Mouse (Mus musculus) hindbrain, embryonic 15.5 days (tissue): ENCODE measurements at regions not wholly inside any gene's neighbourhood (a gene's known extent, or its start where the extent isn't known, plus 50 kb on each side); places are given as distances from the start of the nearest gene placed in this dataset.
A peak's percentile ranks its signal among the peaks of the same experiment; 100 is the strongest.
"Not testable (repeated sequence)": the region's sequence is repeated elsewhere in the genome, so short reads cannot be mapped to it uniquely, and the experiment has no call there.

Source experiments
- ATAC-seq: fragments of 200-750 bp; cut with Nextera tagmentation; 2 replicates; pipeline ENCODE4 v1.8.0; 2017; ENCODE audit warnings: low read depth, moderate number of reproducible peaks, moderate TSS enrichment; ENCODE audit not compliant: low FRiP score
- H3K27ac ChIP-seq: fragments of 300-500 bp; sonication (generic); replicated peaks from 2 replicates; pipeline ENCODE4 v1.5.1; 2015; ENCODE audit warnings: mild to moderate bottlenecking, inconsistent platforms
- H3K27me3 ChIP-seq: fragments of 300-500 bp; sonication (generic); 2 replicates; pipeline ENCODE4 v1.6.1; 2015; ENCODE audit warnings: control low read depth, inconsistent platforms
- H3K36me3 ChIP-seq: fragments of 300-500 bp; sonication (generic); 2 replicates; pipeline ENCODE4 v1.6.1; 2015; ENCODE audit warnings: control low read depth, inconsistent platforms
- H3K4me1 ChIP-seq: fragments of 300-500 bp; sonication (generic); replicated peaks from 2 replicates; pipeline ENCODE4 v1.6.1; 2015; ENCODE audit warnings: control low read depth, inconsistent platforms
- H3K4me2 ChIP-seq: fragments of 300-500 bp; sonication (generic); 2 replicates; pipeline ENCODE4 v1.6.1; 2015; ENCODE audit warnings: moderate library complexity, mild to moderate bottlenecking, inconsistent platforms
- H3K4me3 ChIP-seq: fragments of 300-500 bp; sonication (generic); 2 replicates; pipeline ENCODE4 v1.5.1; 2015; ENCODE audit warnings: mild to moderate bottlenecking, inconsistent platforms
- H3K9ac ChIP-seq: fragments of 300-500 bp; sonication (generic); 2 replicates; pipeline ENCODE4 v1.6.1; 2015; ENCODE audit warnings: inconsistent platforms
- H3K9me3 ChIP-seq: fragments of 300-500 bp; sonication (generic); 2 replicates; pipeline ENCODE4 v1.6.1; 2016; ENCODE audit warnings: control low read depth, inconsistent platforms
- WGBS: fragments of 180-500 bp; shearing (Covaris S2); methylation state at CpG from one replicate; pipeline ENCODE4 v1.1.7; 2015; 5-methylcytosine and 5-hydroxymethylcytosine counted together

DNA sequence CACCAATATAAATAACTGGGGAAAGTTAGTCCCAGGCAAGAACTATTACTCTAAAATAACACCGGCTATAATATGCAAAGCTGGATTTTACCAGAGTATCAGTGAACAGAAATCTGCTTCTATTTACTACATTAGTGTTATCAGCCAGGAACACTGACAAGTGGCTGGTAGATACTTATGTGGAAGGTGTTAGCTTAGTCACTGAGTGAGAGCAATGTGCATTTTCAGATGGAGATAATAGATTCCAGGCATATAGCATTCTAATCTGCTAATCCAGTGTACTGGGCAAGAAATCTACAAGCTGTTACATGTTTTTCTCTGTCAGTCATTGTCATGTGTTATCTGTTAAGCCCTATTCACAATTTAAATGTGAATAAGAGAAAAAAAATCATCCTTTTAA lies 1054.6 kb upstream of the Rag2 start:
- not testable (repeated sequence) for H3K27ac ChIP-seq, H3K9ac ChIP-seq
- WGBS: no CpG with 5 or more reads among the region's 1 CpGs

DNA sequence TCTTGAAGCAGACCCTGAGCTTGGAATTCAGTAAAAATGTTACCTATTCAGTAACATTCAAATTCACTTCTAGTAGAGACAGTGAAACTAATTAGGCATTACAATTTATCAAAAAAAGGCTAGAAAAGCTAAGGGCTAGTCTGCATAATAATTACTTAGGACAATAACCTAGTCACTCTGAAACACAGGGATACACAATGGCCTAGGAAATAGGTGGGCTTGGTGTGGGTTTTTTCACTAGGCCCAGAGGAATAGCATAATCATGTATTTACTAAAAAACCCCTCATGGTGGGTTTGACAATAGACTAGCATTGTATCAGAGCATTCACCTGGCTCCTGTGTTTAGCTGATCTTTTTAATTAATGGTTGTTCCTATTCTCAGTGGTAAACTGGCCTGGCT lies 1033.9 kb upstream of the Rag2 start:
- not testable (repeated sequence) for H3K9ac ChIP-seq, H3K4me3 ChIP-seq, ATAC-seq, H3K4me2 ChIP-seq, H3K27me3 ChIP-seq, H3K4me1 ChIP-seq, H3K9me3 ChIP-seq, H3K27ac ChIP-seq, H3K36me3 ChIP-seq

More for the DNA sequence above, 1054.6 kb upstream of the Rag2 start:
- H3K4me1 ChIP-seq, H3K4me3 ChIP-seq, H3K4me2 ChIP-seq, ATAC-seq, H3K27me3 ChIP-seq, H3K36me3 ChIP-seq, H3K9me3 ChIP-seq: not testable (repeated sequence)

GRCm38 (mm10) chr2:100626183-100626582 lies 998.3 kb upstream of the Rag2 start:
- not testable (repeated sequence) for H3K9ac ChIP-seq, H3K4me3 ChIP-seq, H3K27ac ChIP-seq, H3K4me1 ChIP-seq, ATAC-seq, H3K4me2 ChIP-seq, H3K27me3 ChIP-seq, H3K36me3 ChIP-seq, H3K9me3 ChIP-seq
- WGBS: no CpG with 5 or more reads among the region's 1 CpGs

GRCm38 (mm10) chr2:100652742-100653141 lies 971.8 kb upstream of the Rag2 start:
- H3K27ac ChIP-seq, H3K4me3 ChIP-seq, H3K4me2 ChIP-seq, H3K4me1 ChIP-seq, H3K9ac ChIP-seq, ATAC-seq, H3K9me3 ChIP-seq, H3K36me3 ChIP-seq, H3K27me3 ChIP-seq: not testable (repeated sequence)
- WGBS: no CpG with 5 or more reads among the region's 3 CpGs

GRCm38 (mm10) chr2:100671384-100672039 lies 953.0 kb upstream of the Rag2 start:
- H3K4me2 ChIP-seq, H3K27ac ChIP-seq, H3K4me3 ChIP-seq, H3K36me3 ChIP-seq, H3K9ac ChIP-seq, H3K9me3 ChIP-seq, ATAC-seq, H3K4me1 ChIP-seq, H3K27me3 ChIP-seq: not testable (repeated sequence)
- no CpG with 5 or more reads among the region's 1 CpGs for WGBS

- ATAC-seq, H3K27ac ChIP-seq, H3K4me2 ChIP-seq, H3K36me3 ChIP-seq, H3K4me1 ChIP-seq, H3K27me3 ChIP-seq, H3K9me3 ChIP-seq, H3K4me3 ChIP-seq, H3K9ac ChIP-seq: not testable (repeated sequence)
- no CpG with 5 or more reads among the region's 1 CpGs for whole genome bisulfite sequencing
These were observed 916.1 kb upstream of the Rag2 start for GRCm38 (mm10) chr2:100708395-100708794.

GRCm38 (mm10) chr2:100743294-100743693 lies 881.2 kb upstream of the Rag2 start:
- ATAC-seq: not testable (repeated sequence)

DNA sequence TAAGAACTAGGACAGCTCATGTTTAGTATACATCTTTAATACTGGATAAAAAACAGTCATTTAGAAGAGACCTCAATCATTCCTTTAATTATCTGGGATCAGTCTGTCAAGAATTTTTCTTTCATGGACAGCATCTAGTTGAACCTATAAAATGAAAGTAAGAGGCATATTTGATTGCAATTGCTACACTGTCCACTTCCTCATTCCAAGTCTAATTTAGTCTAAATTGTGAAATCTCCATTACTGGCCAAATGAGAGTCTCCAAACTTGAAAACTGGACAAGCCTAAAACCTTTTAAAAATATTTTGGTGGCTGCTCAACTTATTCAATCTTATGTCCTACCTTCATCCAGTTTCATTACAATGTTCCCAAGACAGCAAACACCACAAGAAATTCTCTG lies 869.5 kb upstream of the Rag2 start:
- H3K9me3 ChIP-seq, H3K4me3 ChIP-seq, H3K36me3 ChIP-seq, H3K9ac ChIP-seq, H3K4me2 ChIP-seq, H3K4me1 ChIP-seq, H3K27me3 ChIP-seq, ATAC-seq, H3K27ac ChIP-seq: not testable (repeated sequence)

More at GRCm38 (mm10) chr2:100743294-100743693, 881.2 kb upstream of the Rag2 start:
- H3K36me3 ChIP-seq, H3K9ac ChIP-seq, H3K9me3 ChIP-seq, H3K27ac ChIP-seq, H3K4me2 ChIP-seq, H3K4me1 ChIP-seq, H3K4me3 ChIP-seq, H3K27me3 ChIP-seq: not testable (repeated sequence)
- no CpG with 5 or more reads among the region's 1 CpGs for WGBS

DNA sequence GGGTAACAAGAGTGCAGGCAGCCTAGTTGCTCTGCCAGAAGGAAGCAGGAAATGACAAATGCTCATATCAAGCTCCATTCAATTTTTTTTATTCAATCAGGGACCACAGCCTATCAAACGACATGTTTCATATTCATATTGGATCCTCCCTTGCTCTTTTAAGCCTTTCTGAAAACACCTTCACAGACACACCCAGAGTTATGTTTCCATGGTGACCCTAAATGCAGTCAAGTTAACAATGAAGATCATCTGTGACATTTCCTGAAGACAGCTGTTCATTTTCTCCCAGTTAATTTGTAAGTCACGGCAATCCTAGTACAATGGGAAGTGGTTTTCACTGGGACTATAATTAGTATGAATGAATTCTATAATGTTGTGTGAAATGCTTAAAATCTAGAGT lies 839.1 kb upstream of the Rag2 start:
- Histone ChIP-seq H3K36me3 (no peaks in the 10 kb centered on the region), H3K4me2 (no peak overlapping the region), H3K4me3 (no peak overlapping the region), H3K4me1 (no peaks in the 10 kb centered on the region), H3K9me3 (no peaks in the 10 kb centered on the region), H3K9ac (no peak overlapping the region), H3K27ac (no peak overlapping the region), H3K27me3 (no peaks in the 10 kb centered on the region)
- no peak for ATAC-seq
- WGBS: 43% methylated on average over 2 of the region's 2 CpGs

DNA sequence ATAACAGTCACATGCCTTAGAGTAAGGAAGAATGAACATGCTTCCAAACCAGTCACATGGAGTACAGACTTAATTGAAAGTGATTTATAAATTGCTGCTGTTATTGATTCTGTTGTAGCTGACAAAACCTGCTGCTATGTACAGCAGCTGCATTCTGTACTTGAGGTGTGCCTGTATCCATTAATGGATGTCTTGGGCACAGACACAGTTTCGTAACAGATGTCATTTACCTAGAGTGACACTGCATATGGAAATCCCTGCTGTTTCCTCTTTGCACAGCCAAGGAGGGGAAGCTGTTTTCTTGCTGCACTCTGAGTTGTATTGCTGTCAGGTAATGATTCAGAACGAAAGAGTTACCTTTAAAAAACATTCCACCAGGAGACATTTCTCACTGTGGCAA lies 828.9 kb upstream of the Rag2 start:
- Histone ChIP-seq H3K4me1 (0 out of 2 replicates have a peak, but pooled peaks cover 6% of the 10 kb centered on the region), H3K4me2 (no peak overlapping the region), H3K9ac (no peak overlapping the region), H3K36me3 (no peaks in the 10 kb centered on the region), H3K9me3 (no peaks in the 10 kb centered on the region), H3K27ac (no peak overlapping the region), H3K27me3 (no peaks in the 10 kb centered on the region), H3K4me3 (no peak overlapping the region)
- WGBS: 63% methylated on average over 2 of the region's 2 CpGs
- peak; percentile 51; the same call in 1 of the 2 replicates for ATAC-seq

DNA sequence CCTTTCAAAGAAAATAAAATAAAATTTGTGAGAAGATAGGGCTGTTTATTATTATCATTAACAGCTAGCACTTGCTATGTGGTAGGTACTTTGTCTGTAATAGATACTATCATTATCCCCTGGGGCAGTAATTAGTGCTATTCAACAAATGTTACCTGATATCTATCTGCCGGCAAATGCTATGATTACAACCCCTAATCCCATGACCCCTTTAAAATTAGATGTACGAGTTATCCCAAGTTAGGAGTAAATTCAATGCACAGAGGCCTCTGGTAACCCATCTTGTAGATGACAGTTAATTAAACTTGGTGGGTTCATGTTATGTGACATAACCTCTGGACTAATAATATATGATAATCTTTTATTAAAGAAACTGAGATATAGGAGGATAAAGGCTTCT lies 827.7 kb upstream of the Rag2 start:
- H3K27me3 ChIP-seq: no peaks in the 10 kb centered on the region
- H3K4me1 ChIP-seq: 0 out of 2 replicates have a peak, but pooled peaks cover 6% of the 10 kb centered on the region
- H3K27ac ChIP-seq: no peak overlapping the region
- no peaks in the 10 kb centered on the region for H3K9me3 ChIP-seq
- 51% methylated on average over 2 of the region's 2 CpGs for WGBS
- ATAC-seq: no peak
- no peak overlapping the region for H3K4me3 ChIP-seq
- H3K9ac ChIP-seq: no peak overlapping the region
- H3K36me3 ChIP-seq: no peaks in the 10 kb centered on the region
- H3K4me2 ChIP-seq: no peak overlapping the region

DNA sequence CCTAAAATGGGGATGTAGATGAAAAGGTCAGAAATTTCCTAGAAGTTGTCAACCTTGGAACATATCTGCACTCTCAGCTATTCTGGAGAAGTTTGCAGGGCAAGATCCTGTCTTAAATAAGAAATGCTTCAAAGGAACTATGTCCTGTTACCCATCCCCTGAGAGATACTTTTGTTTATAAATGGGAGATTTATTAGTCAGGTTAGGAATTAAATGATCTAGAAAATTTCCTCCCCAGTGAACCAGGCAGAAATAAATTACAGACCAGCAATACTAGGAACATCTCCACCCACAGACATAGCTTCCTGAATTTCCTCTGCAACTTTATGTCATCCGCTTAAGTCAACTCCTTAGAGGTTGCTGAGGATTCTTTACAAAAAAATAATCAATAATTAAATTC lies 827.0 kb upstream of the Rag2 start:
- no peak for ATAC-seq
- H3K9ac ChIP-seq: no peak overlapping the region

DNA sequence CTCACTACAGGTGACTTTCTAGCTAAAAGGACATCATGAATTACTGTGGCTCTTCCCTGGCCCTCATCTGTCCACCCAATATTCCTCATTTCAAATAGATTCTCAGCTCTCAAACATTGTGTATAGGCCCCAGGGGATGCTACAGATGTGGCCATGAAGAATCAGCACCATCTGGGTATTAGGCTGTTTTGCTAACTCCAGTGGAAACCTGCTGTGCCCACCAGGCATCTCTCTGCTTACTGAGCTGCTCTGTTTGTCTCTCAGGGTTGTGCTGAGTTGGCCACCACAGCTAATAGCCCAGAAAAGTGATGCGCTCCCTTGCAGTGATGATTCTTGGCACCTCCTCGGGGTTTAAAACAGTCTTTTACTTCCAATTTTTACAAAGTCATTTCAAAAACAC lies 812.0 kb upstream of the Rag2 start:
- no peaks in the 10 kb centered on the region for H3K36me3 ChIP-seq
- no peaks in the 10 kb centered on the region for H3K9me3 ChIP-seq
- no peak overlapping the region for H3K27ac ChIP-seq
- no peak overlapping the region for H3K4me3 ChIP-seq
- no peak for ATAC-seq
- H3K27me3 ChIP-seq: no peaks in the 10 kb centered on the region
- H3K4me2 ChIP-seq: no peak overlapping the region
- WGBS: 63% methylated on average over 2 of the region's 2 CpGs
- no peaks in the 10 kb centered on the region for H3K4me1 ChIP-seq
- no peak overlapping the region for H3K9ac ChIP-seq

More for the DNA sequence above, 827.0 kb upstream of the Rag2 start:
- no peak overlapping the region for H3K4me2 ChIP-seq
- H3K36me3 ChIP-seq: no peaks in the 10 kb centered on the region
- H3K4me3 ChIP-seq: no peak overlapping the region
- H3K27ac ChIP-seq: no peak overlapping the region
- 0 out of 2 replicates have a peak, but pooled peaks cover 6% of the 10 kb centered on the region for H3K4me1 ChIP-seq
- WGBS: 87% methylated on average over 1 of the region's 1 CpGs
- no peaks in the 10 kb centered on the region for H3K9me3 ChIP-seq
- no peaks in the 10 kb centered on the region for H3K27me3 ChIP-seq
